Mouse (Mus musculus): Measurements from ENCODE around the gene Hoxd9.

GRCm38 (mm10) chr2:74683471-74683951 is 14.0 kb upstream of the Hoxd9 start:
- TF ChIP-seq CTCF (IDR thresholded peaks at IDR 0.05; ENCODE audit: low read depth): no peak
- TF ChIP-seq EP300 (IDR thresholded peaks at IDR 0.05; ENCODE audit: low read depth): no peak

Measured in heart, postnatal 0 days (tissue).